Mouse (Mus musculus): ENCODE measurements around the gene Dscaml1.

DNA sequence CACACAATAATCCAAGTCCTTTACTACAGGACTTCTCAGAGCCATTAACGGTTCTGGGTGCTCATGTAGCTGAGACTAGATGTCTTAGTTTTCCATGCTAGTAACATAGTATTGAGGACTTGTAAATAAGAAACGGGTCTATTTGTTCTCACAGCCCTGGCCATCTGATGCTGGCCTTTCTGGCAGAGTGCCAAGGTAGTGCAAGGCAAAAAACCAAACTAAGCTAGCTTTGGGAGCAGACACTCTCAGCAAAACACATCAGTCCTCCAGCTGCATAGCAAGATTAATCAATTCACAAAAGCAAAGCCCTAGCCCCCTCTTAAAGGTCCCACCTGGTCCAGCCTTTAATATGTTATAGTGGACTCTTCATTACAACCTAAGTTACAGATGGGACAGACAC is 206.6 kb downstream of the Dscaml1 start:
- TF ChIP-seq POLR2A (IDR thresholded peaks at IDR 0.05; ENCODE audit: borderline replicate concordance, extremely low read depth, low read depth, low read length) (no peak), CTCF (IDR thresholded peaks at IDR 0.05; ENCODE audit: insufficient read depth, low read length) (no peak)

All from lung, adult 2 months (tissue).